Mouse (Mus musculus) kidney, postnatal 0 days (tissue): ENCODE data around the gene Lmx1b. TPM values are rescaled to one million over a fixed set of nuclear protein-coding genes. Genes with fewer than 3 reads are reported as not detected.
A peak's percentile ranks its signal among the peaks of the same experiment; 100 is the strongest.

ENCODE experiments used
- ATAC-seq: fragments of 200-750 bp; cut with Nextera tagmentation; replicated peaks from 2 replicates; pipeline ENCODE4 v1.8.0; 2017; ENCODE audit warnings: low read depth, moderate number of reproducible peaks, moderate TSS enrichment, moderate library complexity; ENCODE audit not compliant: low FRiP score
- DNase-seq: peaks from one replicate; pipeline ENCODE4 v3.0.0-alpha.2; 2016; ENCODE audit warnings: low spot score
- H3K27ac ChIP-seq: fragments of 300-500 bp; sonication (generic); 2 replicates; pipeline ENCODE4 v1.5.1; 2014; ENCODE audit warnings: mild to moderate bottlenecking
- H3K27me3 ChIP-seq: fragments of 300-500 bp; sonication (generic); 2 replicates; pipeline ENCODE4 v1.6.1; 2014; ENCODE audit warnings: low read length, mixed read lengths; ENCODE audit not compliant: insufficient read depth
- H3K36me3 ChIP-seq: fragments of 300-500 bp; sonication (generic); 2 replicates; pipeline ENCODE4 v1.6.1; 2014; ENCODE audit warnings: low read length, mixed read lengths; ENCODE audit not compliant: insufficient read depth
- H3K4me1 ChIP-seq: fragments of 300-500 bp; sonication (generic); replicated peaks from 2 replicates; pipeline ENCODE4 v1.6.1; 2014; ENCODE audit warnings: antibody characterized with exemption, low read length, mixed read lengths; ENCODE audit not compliant: insufficient read depth
- H3K4me2 ChIP-seq: fragments of 300-500 bp; sonication (generic); 2 replicates; pipeline ENCODE4 v1.6.1; 2014; ENCODE audit warnings: mild to moderate bottlenecking, low read length, moderate library complexity, mixed read lengths
- H3K4me3 ChIP-seq: fragments of 300-500 bp; sonication (generic); replicated peaks from 2 replicates; pipeline ENCODE4 v1.5.1; 2014; ENCODE audit warnings: low read depth, low read length
- H3K9ac ChIP-seq: fragments of 300-500 bp; sonication (generic); 2 replicates; pipeline ENCODE4 v1.6.1; 2014; ENCODE audit warnings: low read depth, low read length
- H3K9me3 ChIP-seq: fragments of 300-500 bp; sonication (generic); replicated peaks from 2 replicates; pipeline ENCODE4 v1.6.1; 2016; ENCODE audit warnings: low read length, inconsistent platforms, mixed read lengths
- CTCF ChIP-seq: IDR thresholded peaks from 2 replicates; pipeline ENCODE4 v1.5.1; 2016; ENCODE audit warnings: antibody characterized with exemption, low read depth, mild to moderate bottlenecking, moderate library complexity
- WGBS: fragments of 180-500 bp; shearing (Covaris S2); extraction: QIAGEN DNeasy Blood & Tissue Kit; methylation state at CpG from one replicate; pipeline ENCODE4 v1.1.7; 2014; 5-methylcytosine and 5-hydroxymethylcytosine counted together
- polyA plus RNA-seq: library from polyadenylated mRNA; unstranded; fragments of >200 nt; fragmentation: Nextera tagmentation; extraction: Ambion mirVana; gene quantifications from 2 replicates; pipeline ENCODE4 v1.2.1, GENCODE M21; 2015

Gene Lmx1b
- polyA plus RNA-seq, 1 experiment from 2014 or later = 0.88 TPM

GRCm38 (mm10) chr2:33617670-33618069 is 22.6 kb downstream of the Lmx1b start:
- H3K36me3 ChIP-seq = no peaks in the 10 kb centered on the region
- H3K4me1 ChIP-seq = peaks cover 13% of the 10 kb centered on the region
- peaks cover 19% of the 10 kb centered on the region for H3K27me3 ChIP-seq
- H3K9ac ChIP-seq = no peak overlapping the region
- H3K9me3 ChIP-seq = no peaks in the 10 kb centered on the region
- TF ChIP-seq CTCF = no peak
- ATAC-seq = no peak
- 77% methylated on average over 9 of the region's 9 CpGs for WGBS
- H3K4me3 ChIP-seq = no peak overlapping the region
- H3K27ac ChIP-seq = no peak overlapping the region
- no peak for DNase-seq
- no peak overlapping the region for H3K4me2 ChIP-seq

- Histone ChIP-seq H3K27me3 (peaks cover 19% of the 10 kb centered on the region), H3K4me2 (peak overlapping the region; percentile 73), H3K4me1 (peaks cover 13% of the 10 kb centered on the region), H3K9ac (0 out of 2 replicates have a peak overlapping the region, but pooled peaks have one; percentile 4), H3K4me3 (peak overlapping the region; percentile 37), H3K36me3 (no peaks in the 10 kb centered on the region), H3K27ac (no peak overlapping the region), H3K9me3 (no peaks in the 10 kb centered on the region)
- ATAC-seq (0 out of 2 replicates have a peak, but pooled peaks have one; percentile 11), DNase-seq (no peak)
- under 1% methylated on average over 30 of the region's 30 CpGs for WGBS
- TF ChIP-seq CTCF = no peak
Observed at GRCm38 (mm10) chr2:33616411-33616843, 23.9 kb downstream of the Lmx1b start.

GRCm38 (mm10) chr2:33615843-33616344 is 24.4 kb downstream of the Lmx1b start:
- H3K4me1 ChIP-seq = peaks cover 13% of the 10 kb centered on the region
- no peak for TF ChIP-seq CTCF
- ATAC-seq (0 out of 2 replicates have a peak, but pooled peaks have one; percentile 15), DNase-seq (no peak)
- H3K9ac ChIP-seq = no peak overlapping the region
- 8% methylated on average over 17 of the region's 17 CpGs for WGBS
- no peak overlapping the region for H3K27ac ChIP-seq
- H3K27me3 ChIP-seq = peaks cover 22% of the 10 kb centered on the region
- no peaks in the 10 kb centered on the region for H3K36me3 ChIP-seq
- H3K9me3 ChIP-seq = no peaks in the 10 kb centered on the region
- peak overlapping the region; percentile 37 for H3K4me3 ChIP-seq
- H3K4me2 ChIP-seq = peak overlapping the region; percentile 73

- 4% methylated on average over 18 of the region's 18 CpGs for WGBS
- ATAC-seq = peak; percentile 47; the same call in 1 of the 2 replicates
Observed at GRCm38 (mm10) chr2:33605487-33606256, 34.6 kb downstream of the Lmx1b start.

GRCm38 (mm10) chr2:33604846-33605486 is 35.3 kb downstream of the Lmx1b start:
- Histone ChIP-seq H3K4me2 (no peak overlapping the region), H3K9ac (no peak overlapping the region), H3K27ac (no peak overlapping the region), H3K4me3 (no peak overlapping the region), H3K27me3 (peaks cover 13% of the 10 kb centered on the region; the same call in 1 of the 2 replicates), H3K9me3 (no peaks in the 10 kb centered on the region), H3K36me3 (no peaks in the 10 kb centered on the region), H3K4me1 (peaks cover 13% of the 10 kb centered on the region; the same call in 1 of the 2 replicates)
- peak; percentile 81 for DNase-seq
- peak; percentile 65 for ATAC-seq
- no peak for TF ChIP-seq CTCF
- WGBS = 10% methylated on average over 7 of the region's 7 CpGs

More at GRCm38 (mm10) chr2:33605487-33606256, 34.6 kb downstream of the Lmx1b start:
- Histone ChIP-seq H3K27me3 (peaks cover 13% of the 10 kb centered on the region; the same call in 1 of the 2 replicates), H3K4me3 (no peak overlapping the region), H3K36me3 (no peaks in the 10 kb centered on the region), H3K27ac (no peak overlapping the region), H3K9ac (no peak overlapping the region), H3K9me3 (no peaks in the 10 kb centered on the region), H3K4me1 (peaks cover 13% of the 10 kb centered on the region; the same call in 1 of the 2 replicates), H3K4me2 (no peak overlapping the region)
- no peak for TF ChIP-seq CTCF
- no peak for DNase-seq

- H3K4me1 ChIP-seq = peaks cover 12% of the 10 kb centered on the region; the same call in 1 of the 2 replicates
- H3K4me2 ChIP-seq = no peak overlapping the region
- H3K9me3 ChIP-seq = no peaks in the 10 kb centered on the region
- DNase-seq (no peak), ATAC-seq (no peak)
- TF ChIP-seq CTCF = peak; percentile 38
- H3K27me3 ChIP-seq = 0 out of 2 replicates have a peak, but pooled peaks cover 7% of the 10 kb centered on the region
- 47% methylated on average over 6 of the region's 6 CpGs for WGBS
- no peak overlapping the region for H3K9ac ChIP-seq
- H3K4me3 ChIP-seq = no peak overlapping the region
- no peaks in the 10 kb centered on the region for H3K36me3 ChIP-seq
- no peak overlapping the region for H3K27ac ChIP-seq
Observed at GRCm38 (mm10) chr2:33600520-33600919, 39.8 kb downstream of the Lmx1b start.
